Mouse (Mus musculus) cerebellum, adult 11 months (tissue): ENCODE data around the gene Selp.

Experiments used
- DNase-seq: peaks from one replicate; pipeline ENCODE4 v3.0.0; 2022

Gene Selp

DNA sequence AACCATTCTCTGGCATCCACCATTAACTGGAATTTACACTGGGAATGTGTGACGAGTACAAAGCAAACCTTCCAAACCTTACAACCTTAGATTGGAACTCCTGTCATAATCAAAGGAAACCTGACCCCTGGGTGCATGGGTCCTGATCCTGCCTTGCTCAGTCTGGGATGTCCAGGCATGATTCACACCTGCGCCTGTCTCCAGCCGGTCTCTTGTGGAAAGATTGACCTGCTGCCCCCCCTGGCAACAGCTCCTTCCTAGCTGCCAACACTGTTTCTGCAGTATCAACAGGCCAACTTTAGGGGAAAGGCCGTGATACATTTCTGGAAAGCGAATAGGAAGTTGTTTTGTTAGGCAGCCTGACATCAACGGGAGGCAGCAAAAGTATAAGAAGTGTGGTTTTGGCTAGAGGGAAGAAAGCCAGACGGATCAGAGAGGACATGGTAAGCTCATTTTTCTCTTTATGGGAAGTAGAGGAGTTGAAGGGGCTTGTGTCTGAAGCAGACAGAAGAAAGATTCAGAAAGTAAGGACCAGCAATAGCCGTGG lies at the start of gene Selp:
Gene Selp, plus strand, starts transcription at position 318 of the 547 bp plus-strand sequence.
- no peak for DNase-seq

DNA sequence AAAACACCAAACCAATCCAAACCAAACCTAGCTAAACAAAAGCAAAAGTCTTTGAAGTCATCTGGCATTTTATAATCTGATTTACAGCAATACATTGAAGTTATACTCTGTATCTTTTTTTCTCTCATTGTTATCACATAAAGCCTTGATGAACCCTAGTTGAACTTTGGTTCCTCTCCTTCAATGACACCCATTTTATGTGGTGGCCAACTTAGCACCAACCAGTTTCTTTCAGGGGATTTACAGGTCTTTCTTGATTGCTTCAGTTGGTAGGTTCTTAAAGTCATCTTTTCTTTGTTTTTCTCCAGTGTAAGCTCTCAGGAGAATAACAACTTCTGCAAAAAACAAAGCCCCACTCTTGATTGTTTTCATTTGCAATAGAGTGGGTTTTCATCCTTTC lies 45.8 kb upstream of the Selp start:
- no peak for DNase-seq

DNA sequence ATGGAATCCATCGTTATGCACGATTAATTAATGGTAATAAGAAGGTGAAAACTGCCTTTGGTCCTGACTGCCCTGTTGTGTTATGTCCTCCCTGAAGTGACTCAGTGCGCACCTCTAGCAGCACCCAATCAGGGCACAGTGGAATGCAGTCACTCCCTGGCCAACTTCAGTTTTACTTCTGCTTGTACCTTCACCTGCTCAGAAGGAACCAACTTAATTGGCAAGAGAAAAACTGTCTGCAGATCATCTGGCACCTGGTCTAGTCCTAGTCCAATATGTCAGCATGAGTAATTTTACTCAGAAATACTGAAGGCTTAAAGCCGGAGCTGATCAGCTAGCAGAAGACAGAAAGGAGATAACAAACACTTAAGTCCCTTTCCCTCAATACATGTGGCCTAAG lies 44.6 kb upstream of the Selp start:
- DNase-seq: no peak

DNA sequence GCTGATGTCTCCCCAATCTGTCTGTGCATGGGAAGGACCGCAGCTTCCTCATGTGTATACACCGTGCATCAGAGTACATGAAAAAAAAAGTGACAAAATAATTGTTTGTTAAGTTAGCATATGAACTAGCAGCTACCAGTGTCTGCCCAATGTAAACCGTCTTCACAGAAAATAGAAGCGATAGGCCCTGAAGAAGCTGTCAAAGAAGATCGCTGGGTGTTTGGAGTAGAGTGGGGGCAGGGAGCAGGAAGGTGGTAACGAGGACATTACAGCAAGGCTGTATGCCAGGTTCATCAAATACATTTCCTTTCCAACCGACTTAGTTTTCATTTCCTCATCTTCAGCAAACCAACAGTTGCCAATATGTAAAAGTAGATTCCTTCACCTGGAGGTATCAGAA lies 44.0 kb upstream of the Selp start:
- no peak for DNase-seq

DNA sequence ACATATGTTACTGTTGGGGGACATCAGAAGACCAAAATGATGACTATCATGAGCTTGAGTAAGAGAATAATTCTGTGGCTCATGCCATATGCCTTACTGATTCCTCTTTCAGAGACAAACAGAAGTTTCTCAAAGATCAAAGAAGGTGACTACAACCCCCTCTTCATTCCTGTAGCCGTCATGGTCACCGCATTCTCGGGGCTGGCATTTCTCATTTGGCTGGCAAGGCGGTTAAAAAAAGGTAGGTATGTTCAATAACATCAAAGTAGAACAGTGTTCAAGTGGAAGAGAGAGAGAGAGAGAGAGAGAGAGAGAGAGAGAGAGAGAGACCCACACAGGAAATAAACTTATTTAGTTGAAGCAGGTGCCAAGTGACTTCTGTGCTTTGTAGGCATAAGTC lies 43.1 kb upstream of the Selp start:
- DNase-seq: no peak

DNA sequence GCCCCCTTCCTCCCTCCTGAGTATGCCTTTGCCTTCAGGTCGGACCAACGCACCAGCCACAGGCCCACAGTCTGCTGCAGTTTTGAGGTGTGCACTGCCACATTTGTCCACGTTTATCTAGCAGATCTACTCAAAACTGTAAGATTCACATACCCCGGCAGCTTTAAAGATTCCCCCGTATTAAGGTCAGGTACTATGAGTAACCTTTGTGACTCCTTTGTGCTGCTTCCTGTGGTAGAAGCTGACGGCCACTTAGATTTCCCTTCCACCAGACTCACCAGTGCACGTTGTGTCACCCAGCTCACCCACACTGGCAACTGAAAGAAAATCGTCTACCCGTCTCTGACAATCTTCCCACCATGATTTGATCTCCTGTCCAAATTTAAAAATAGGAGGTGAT lies 42.0 kb upstream of the Selp start:
- DNase-seq: no peak

DNA sequence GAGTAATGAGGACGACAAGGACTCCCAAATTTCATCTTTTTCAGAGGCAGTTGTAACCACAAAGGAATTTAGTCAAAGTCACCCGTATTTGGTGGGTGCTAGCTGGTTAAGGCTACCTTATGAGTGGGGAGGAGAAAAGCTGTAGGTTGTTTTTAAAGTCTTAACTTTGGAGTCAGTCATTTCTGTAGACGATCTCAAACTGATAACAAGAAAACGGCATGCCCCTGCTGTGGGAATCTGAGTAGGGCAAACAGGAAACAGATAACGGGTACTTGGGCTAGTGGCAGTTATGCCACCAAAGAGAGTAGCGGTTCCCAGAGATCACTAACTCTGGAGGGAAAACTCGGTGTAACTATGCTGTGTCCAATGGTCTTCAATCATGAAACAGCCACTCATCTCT lies 41.3 kb upstream of the Selp start:
- DNase-seq: no peak

DNA sequence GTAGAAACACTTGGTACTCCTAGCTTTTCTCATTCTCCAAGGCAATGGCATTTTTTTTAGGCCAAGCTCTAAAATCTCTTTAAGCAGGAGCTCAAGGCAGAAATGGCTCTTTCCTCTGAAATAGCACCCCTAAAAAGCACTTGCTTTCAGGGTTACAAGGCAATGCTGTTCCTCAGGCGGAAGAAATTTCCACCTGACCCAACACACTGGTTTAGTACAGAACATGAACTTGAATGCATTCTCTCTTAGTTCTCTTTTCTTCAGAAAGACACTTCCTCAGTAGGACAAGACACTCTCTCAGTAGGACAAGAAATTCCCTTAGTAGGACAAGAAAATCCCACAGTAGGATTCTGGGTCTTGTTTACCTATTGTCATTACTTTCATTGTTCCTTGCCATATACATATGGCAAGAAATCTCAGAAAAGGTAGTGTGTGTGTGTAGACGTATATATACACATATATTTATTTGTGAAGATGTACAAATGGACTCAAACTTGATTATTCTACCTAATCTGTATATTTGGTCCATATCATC lies 40.4 kb upstream of the Selp start:
- no peak for DNase-seq

DNA sequence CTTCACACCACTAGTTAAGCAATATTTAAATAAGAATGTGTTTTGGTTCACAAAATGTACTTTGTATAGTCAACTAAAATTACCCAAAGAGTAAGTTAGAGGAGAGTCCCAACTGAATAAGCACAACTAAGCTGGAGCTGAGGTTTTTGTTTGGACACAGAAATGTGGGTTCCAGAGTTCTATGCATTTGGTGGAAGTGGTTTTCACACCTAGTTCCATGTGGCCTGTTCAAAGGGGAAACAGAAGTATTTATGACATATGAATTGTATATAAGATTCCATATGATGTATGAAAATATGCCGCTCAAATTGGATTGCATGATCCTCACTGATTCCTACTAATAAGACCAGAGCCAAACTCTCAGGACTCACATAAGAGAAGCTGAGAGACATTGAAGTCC lies 39.6 kb upstream of the Selp start:
- DNase-seq: no peak

DNA sequence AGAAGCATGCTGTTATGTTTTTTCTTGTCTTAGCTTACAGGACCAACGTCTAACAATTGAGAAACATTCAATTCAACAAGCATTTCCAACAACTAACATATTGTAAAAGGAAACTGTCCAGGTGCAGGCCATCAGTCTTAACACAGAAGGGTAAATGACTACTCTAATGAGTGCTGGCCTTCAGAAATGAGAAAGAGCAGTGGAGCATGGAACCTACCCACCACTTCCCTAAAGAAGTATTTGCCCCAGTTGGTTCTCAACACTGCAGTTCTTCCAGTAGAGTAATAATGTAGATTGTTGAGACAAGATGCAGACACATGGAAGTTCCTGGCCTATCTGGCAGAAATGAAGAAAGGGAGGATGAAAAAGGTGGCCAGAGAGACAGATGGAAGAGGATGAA lies 38.6 kb upstream of the Selp start:
- DNase-seq: no peak

DNA sequence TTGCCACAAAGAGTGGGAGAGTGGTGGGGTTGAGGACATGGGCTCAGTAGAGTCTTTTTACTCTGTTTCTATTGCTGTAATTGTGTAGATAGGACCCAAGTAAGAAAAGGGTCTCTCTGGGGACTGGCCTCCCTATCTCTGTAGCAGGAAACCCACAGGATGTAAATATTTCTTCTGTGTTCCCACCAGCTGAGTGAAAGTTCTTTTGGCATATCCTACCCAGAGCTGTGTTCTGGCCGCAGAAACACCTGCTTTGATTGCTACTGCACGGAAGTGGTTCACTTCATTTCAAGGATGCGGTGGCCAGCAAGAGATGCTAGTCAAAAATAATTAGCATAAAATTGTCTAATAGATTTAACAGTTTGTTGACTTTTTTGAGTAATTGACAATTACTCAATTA lies 38.0 kb upstream of the Selp start:
- DNase-seq: no peak

DNA sequence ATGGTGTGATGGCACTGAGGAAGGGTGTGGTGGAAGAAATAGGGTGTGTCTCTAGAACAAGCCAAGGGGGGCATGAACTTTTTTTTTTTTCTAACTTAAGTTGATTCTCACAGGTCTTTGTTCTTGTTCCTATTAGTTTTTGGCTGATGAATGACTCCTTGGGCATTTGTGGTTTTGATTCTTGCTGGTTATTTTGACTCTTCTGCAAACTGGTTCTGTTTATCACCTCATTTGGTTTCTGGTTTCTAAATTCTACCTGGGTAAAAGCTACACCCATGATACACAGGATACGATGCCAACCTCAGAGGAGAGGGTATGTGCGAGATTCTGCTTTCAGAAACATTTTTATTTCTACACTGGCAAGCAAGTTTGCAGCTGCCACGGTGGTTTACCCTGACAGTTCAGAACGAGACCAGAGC lies 36.7 kb upstream of the Selp start:
- DNase-seq: no peak

DNA sequence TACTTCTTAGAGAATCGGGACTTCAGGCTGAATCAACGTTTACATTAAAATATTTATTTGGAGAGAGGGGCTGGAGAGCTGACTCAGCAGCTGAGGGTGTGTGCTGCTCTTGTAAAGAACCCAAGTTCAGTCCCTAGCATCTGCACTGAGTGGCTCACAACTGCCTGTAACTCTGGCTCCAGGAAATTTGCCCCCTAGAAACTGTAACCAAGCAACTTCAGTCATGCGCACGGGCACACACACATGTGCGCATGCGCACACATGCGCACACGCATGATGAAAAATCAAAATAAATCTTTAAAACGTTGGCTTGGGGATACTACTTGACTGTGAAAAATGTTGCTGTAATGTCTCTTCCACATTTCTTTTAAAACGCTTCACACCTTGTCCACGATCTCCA lies 36.0 kb upstream of the Selp start:
- DNase-seq: no peak

DNA sequence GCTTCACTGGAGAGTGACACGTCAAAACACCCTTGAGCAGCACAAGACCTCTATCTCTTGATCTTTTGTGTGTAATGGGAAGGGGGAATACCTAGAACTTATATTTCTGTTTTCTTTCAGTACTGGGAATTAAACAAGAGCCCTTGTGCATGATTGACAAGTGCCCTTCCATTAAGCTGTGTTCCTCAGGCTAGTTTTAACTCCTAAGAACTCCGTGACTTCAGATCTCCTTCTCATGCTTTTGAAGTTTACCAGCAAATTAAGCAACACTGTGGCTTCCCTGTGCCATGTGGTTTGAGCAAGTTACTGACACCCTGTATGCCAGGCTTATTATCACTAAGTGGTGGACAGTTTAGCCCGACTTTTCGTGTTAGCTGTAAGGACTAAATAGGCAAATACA lies 32.0 kb upstream of the Selp start:
- DNase-seq: no peak

DNA sequence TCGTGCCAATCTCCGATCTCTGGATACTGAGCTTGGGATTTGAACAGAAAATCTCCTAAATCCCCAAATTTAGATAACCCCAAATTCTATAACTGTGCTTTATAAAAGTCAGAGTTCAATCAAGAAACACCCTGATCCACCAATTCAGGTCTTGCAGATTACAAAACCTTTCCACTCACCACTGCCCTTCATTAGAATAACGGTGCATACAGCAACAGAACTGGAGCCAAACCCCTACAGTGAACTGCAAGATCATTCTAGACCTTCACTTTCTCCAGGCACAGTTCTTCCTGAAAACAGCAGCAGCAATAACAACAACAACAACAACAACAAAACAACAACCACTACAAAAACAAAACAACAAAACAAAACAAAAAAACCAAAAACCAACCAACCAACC lies 28.3 kb upstream of the Selp start:
- no peak for DNase-seq

DNA sequence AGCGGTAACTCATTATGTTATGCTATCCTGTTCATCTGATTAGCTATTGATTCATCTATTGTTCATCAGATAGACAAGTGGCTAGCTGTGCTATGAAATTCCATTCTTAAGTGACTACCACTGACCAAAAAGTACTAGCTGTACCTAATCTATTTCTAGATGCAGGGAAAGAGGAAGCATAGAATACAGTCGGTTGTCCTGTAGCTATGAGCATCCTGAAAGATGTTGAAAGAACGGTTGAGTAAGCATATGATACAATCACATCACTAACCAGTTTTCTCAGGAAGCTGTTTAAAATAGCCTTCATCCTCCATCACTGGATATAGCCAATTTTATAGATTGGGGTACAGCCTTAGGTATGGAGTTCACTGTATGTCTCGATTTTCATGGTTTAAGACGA lies 27.2 kb upstream of the Selp start:
- DNase-seq: no peak

DNA sequence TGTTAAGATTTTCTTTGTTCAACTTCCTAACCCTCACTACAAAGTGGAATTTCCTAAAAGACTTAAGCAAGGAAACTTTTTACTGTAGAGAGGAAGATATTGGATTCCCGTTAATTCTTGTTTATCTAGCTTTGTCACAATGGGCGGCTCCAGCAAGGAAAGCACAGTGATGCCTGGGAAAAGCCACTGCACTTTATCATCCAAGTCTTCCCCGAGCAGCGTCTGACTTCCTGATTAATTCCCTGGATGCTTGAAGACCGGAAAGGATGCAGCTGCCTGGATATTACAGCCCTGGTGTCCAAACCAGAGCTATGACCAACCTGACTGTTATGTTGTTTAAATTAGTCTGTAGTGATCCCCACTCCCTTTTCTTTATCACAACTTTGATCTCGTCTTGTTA lies 18.3 kb upstream of the Selp start:
- DNase-seq: no peak

DNA sequence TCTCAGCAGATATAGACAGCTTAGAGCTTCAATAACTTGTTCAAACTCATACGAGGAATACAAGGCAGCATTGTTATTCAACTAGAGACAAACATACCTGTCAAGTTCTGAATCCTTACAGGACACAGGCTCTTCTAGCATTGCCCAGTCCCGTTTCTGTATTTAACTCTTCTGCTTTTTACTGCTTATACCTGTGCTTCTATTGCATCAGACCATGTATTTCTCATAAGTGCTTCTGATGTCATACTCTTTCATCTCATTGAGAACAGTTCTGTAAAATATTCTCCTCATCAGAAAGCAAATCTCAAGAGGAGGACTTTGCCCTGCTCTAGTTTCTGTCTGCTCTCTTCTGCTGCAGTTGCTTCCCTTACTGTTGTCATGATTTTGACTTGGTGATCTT lies 17.2 kb upstream of the Selp start:
- DNase-seq: no peak

DNA sequence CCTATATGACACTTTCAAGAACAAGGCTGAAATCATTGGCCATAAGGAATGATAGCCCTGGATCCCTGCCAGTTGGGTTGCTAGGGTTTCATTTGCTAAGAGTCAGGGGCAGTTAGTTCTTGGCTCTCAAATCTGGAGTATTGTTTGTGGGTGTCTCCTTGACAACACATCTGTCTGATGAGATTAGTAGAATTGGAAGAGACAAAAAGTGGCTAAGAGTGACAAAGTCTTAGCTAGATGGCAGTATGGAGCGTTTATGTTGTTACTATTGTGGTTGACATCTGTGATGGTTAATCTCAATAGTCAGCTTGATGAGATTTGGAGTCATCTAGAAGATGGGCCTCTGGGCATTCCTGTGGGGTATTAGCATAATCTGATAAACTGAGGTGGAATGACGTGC lies 16.7 kb upstream of the Selp start:
- DNase-seq: no peak

DNA sequence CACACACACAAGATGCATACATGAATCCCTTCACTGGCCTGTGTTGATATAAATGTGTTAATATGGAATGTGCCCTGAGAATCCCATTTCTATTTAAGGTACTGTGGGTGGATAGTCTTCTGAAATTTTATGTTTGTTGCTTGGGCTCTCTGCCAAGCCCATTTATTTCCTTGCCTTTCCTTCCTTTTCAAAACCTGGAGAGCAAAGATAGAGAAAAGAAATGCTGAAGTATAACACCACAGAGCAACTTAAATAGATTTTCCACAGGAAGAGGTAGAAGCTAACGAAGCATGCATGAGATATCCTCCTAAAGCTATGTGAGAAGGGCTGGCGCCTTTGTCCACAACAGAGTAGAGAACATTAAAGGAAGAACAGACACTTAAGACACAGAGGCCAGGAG lies 5.3 kb upstream of the Selp start:
- DNase-seq: no peak

DNA sequence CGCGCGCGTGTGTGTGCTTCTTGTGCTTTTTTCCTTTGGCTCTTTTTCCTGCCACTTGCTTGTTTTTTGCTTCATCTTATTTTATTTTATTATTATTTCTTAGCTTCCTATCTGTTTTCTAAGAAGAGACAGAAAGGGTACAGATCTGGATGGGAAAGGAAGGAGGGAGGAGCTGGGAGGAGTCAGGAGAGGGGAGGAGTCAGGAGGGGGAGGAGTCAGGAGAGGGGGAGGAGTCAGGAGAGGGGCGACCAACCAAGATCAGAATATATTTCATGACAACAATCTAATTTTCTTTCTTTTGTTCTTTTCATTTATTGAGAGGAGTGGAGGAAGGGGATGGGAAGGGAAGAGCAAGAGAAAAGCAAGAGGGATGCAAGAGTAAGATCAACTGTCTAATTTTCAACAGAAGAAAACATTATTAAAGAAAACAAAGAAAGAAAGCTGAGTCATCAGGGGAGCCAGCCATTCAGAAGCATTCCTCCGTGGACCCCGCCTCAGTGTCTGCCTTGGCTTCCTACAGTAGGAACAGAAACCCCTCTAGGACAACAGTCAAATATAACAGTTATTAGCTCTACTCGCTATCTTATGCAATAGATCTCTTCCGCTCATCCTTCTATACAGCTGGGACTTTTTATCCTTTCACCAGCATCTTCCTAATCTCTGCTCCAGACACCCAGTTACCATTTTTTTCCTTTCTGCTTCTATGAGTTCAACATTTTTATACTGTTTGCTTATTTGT lies 4.3 kb upstream of the Selp start:
- no peak for DNase-seq

DNA sequence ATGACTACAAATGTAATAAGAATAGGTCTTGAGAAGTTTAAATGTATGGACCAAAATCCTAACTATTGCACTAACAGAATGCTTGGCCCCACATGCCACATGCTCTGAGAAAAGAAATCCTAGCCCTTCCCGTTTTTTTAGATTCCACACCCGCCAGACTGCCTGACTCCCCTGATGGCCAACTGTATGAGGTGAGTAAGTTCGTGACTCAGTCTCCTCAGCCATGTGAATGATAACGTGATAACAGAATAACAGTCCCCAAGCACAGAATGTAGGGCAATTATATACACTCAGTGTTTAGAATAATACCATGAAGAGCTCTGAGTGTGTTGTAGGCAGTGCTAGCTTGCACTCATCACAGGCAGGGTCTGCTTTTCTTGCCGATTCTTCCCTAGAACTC lies 784 bp upstream of the Selp start:
- DNase-seq: no peak

DNA sequence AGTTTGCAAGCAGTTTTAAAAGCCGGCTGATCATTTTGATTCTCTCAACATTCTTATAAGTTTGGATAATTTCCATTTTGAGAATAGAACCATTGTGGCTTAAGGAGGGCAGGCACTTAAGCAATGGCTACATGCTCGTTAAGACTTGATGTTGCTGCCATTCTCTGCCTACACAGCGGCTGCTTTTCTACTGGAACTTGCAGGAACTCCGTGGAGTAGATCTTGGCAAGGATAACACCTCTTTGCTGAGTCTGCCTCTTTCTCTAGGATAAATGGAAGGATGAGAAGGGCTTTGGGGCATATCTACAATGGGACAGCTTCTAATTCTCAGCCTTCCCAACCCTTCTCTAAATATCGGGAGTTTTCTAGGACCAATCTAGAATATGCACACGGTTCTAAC lies 583 bp downstream of the Selp start:
- no peak for DNase-seq

DNA sequence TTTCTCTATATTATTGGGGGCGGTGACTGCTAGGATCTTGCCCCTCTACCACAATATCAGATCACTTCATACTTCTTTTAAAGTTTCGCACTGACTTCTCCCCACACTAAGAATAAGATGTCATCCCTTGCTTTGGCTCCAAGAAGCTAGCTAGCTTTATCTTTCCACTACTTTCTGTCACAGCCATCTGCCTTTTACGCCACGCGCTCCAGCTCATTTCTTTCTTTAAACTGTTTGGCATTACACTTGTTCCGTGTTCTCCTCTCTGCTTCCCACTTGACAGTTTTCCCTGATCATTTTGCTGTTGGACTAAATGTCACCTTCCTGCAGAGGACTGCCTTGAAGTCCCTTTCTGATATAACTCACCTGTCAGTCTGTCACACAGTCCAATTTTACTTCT lies 2.8 kb downstream of the Selp start:
- DNase-seq: no peak
